Mouse (Mus musculus) embryo, embryonic 11.5 days (tissue): ENCODE measurements around the gene Gm10665.
"Not testable (repeated sequence)": the region's sequence is repeated elsewhere in the genome, so short reads cannot be mapped to it uniquely, and the experiment has no call there.

Experiments
- DNase-seq: peaks from one replicate; pipeline ENCODE4 v3.0.0-alpha.2; 2012; ENCODE audit warnings: low read depth, low spot score

The Gm10665 gene

GRCm38 (mm10) chr7:22463975-22464374 lies at the start of gene Gm10665:
Gm10665 (minus strand) TSS chr7:22464075.
- DNase-seq: not testable (repeated sequence)

GRCm38 (mm10) chr7:22499578-22499977 lies 35.7 kb upstream of the Gm10665 start, which contains the start of gene Vmn1r151:
Vmn1r151 (minus strand) TSS chr7:22499678.
- not testable (repeated sequence) for DNase-seq

- DNase-seq: not testable (repeated sequence)
Observed at GRCm38 (mm10) chr7:22438129-22438528, 25.7 kb downstream of the Gm10665 start, which contains the start of gene Vmn1r149. Vmn1r149 (minus strand) TSS chr7:22438229.

GRCm38 (mm10) chr7:22413283-22413682 lies 50.6 kb downstream of the Gm10665 start, which contains the start of gene Vmn1r148:
Vmn1r148 (plus strand) TSS chr7:22413583.
- not testable (repeated sequence) for DNase-seq
